Mouse (Mus musculus) heart, postnatal 0 days (tissue): Measurements from ENCODE around the gene Cgas. TPM values are rescaled to one million over a fixed set of nuclear protein-coding genes. Genes with fewer than 3 reads are reported as not detected.

Experiments used
- ATAC-seq: fragments of 200-750 bp; cut with Nextera tagmentation; 2 replicates; pipeline ENCODE4 v1.8.0; 2017; ENCODE audit warnings: low read depth, moderate number of reproducible peaks, moderate library complexity; ENCODE audit not compliant: insufficient read depth
- DNase-seq: peaks from one replicate; pipeline ENCODE4 v3.0.0-alpha.2; 2016; ENCODE audit warnings: low spot score
- H3K27ac ChIP-seq: fragments of 300-500 bp; sonication (generic); 2 replicates; pipeline ENCODE4 v1.5.1; 2014; ENCODE audit warnings: low read depth, mild to moderate bottlenecking
- H3K27me3 ChIP-seq: fragments of 300-500 bp; sonication (generic); 2 replicates; pipeline ENCODE4 v1.6.1; 2014; ENCODE audit warnings: low read length, mixed read lengths; ENCODE audit not compliant: control insufficient read depth, insufficient read depth
- H3K36me3 ChIP-seq: fragments of 300-500 bp; sonication (generic); replicated peaks from 2 replicates; pipeline ENCODE4 v1.6.1; 2014; ENCODE audit warnings: low read length, mixed read lengths; ENCODE audit not compliant: control insufficient read depth, insufficient read depth
- H3K4me1 ChIP-seq: fragments of 300-500 bp; sonication (generic); 2 replicates; pipeline ENCODE4 v1.6.1; 2014; ENCODE audit warnings: antibody characterized with exemption; ENCODE audit not compliant: control insufficient read depth, insufficient read depth
- H3K4me2 ChIP-seq: fragments of 300-500 bp; sonication (generic); 2 replicates; pipeline ENCODE4 v1.6.1; 2014; ENCODE audit warnings: low read depth, mild to moderate bottlenecking, low read length, moderate library complexity
- H3K4me3 ChIP-seq: fragments of 300-500 bp; sonication (generic); 2 replicates; pipeline ENCODE4 v1.5.1; 2014; ENCODE audit warnings: low read depth, low read length
- H3K9ac ChIP-seq: fragments of 300-500 bp; sonication (generic); replicated peaks from 2 replicates; pipeline ENCODE4 v1.6.1; 2014; ENCODE audit warnings: low read depth, low read length, mixed read lengths
- H3K9me3 ChIP-seq: fragments of 300-500 bp; sonication (generic); replicated peaks from 2 replicates; pipeline ENCODE4 v1.6.1; 2016; ENCODE audit warnings: low read length; ENCODE audit not compliant: control insufficient read depth
- CTCF ChIP-seq: IDR thresholded peaks from 2 replicates; pipeline ENCODE4 v1.5.1; 2016; ENCODE audit warnings: antibody characterized with exemption, control low read depth, low read depth
- EP300 ChIP-seq: IDR thresholded peaks from 2 replicates; pipeline ENCODE4 v1.6.1; 2016; ENCODE audit warnings: antibody characterized with exemption, low read depth
- WGBS: fragments of 180-500 bp; shearing (Covaris S2); extraction: QIAGEN DNeasy Blood & Tissue Kit; methylation state at CpG from one replicate; pipeline ENCODE4 v1.1.7; 2014; 5-methylcytosine and 5-hydroxymethylcytosine counted together
- polyA plus RNA-seq: library from polyadenylated mRNA; unstranded; fragments of >200 nt; fragmentation: Nextera tagmentation; extraction: Ambion mirVana; gene quantifications from 2 replicates; pipeline ENCODE4 v1.2.1, GENCODE M21; 2015
- total RNA-seq: library from RNA; depleted of rRNA; stranded (reverse); fragments of >200 nt; gene quantifications from 2 replicates; pipeline ENCODE4 v1.2.3, GENCODE M21; 2014; ENCODE audit warnings: low replicate concordance

Gene Cgas
- total and polyA plus RNA-seq, 2 experiments from 2014 or later: 0.83 to 1.5 TPM

DNA sequence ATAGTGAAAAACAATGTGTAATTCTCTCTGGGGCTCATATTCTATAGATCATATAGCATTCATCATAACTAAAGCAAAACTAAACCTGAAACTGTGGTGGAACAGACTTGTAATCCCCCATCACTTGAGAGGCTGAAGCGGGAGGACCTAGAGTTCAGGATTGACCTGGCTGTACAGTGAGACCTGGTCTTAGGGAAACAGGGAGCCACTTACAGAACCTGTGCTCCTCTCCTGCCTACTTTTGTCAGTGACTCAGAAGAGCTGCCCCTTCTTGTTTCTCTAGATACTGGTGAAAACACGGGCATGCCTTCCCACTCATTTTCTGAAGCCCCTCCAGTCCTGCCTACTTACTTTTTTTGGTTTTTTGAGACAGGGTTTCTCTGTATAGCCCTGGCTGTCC is 31.2 kb upstream of the Cgas start:
- ATAC-seq: no peak
- no peak overlapping the region for H3K27ac ChIP-seq
- peaks cover 71% of the 10 kb centered on the region for H3K36me3 ChIP-seq
- H3K4me2 ChIP-seq: no peak overlapping the region
- no peak overlapping the region for H3K4me3 ChIP-seq
- no peaks in the 10 kb centered on the region for H3K4me1 ChIP-seq
- TF ChIP-seq CTCF (no peak), EP300 (no peak)
- 72% methylated on average over 2 of the region's 2 CpGs for WGBS
- H3K9me3 ChIP-seq: no peaks in the 10 kb centered on the region
- H3K27me3 ChIP-seq: no peaks in the 10 kb centered on the region
- DNase-seq: no peak
- H3K9ac ChIP-seq: no peak overlapping the region

DNA sequence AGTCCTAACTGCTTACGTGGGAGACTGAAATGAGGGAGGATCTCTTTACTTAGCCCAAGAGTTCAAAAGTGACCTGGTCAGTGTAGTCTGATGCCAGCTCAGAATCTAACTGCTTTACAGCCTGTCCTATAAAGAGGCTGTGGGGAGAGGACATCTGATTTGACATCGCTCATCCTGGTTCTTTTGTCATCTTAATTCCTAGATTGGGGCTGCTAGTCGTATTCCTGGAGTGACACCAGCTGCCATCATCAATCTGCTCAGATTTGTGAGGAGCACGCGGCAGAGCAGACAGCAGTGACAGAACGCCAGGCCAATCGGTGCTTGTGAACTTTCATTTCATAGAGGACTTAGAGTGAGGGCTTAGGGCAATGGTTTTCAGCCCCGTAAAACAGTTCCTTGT is 30.6 kb upstream of the Cgas start:
- Histone ChIP-seq H3K9ac (no peak overlapping the region), H3K9me3 (no peaks in the 10 kb centered on the region), H3K4me2 (no peak overlapping the region), H3K27ac (no peak overlapping the region), H3K4me3 (no peak overlapping the region), H3K36me3 (peaks cover 69% of the 10 kb centered on the region), H3K4me1 (no peaks in the 10 kb centered on the region), H3K27me3 (no peaks in the 10 kb centered on the region)
- DNase-seq (no peak), ATAC-seq (no peak)
- TF ChIP-seq EP300: no peak
- TF ChIP-seq CTCF: no peak
- 80% methylated on average over 8 of the region's 8 CpGs for WGBS

DNA sequence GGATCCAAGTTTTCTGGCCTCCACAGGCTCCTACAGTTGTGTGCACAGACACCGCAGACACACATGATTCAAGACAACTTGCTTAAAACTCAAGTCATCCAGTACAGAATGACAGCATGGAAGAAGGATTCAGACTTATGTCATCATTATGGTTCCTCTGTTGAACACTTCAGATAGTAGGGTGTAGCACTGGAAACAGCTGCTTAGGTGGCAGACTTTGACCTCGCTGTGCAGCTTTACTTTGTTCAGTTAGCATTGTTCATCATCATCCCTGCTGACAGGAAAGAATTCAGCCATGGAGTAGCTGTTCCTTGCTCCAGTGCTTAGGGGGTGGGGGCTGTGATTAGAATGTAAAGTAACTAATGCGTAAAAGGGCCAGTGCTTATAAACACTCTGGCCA is 22.7 kb upstream of the Cgas start:
- no peak for TF ChIP-seq EP300
- no peak for TF ChIP-seq CTCF
- Histone ChIP-seq H3K4me3 (no peak overlapping the region), H3K27me3 (no peaks in the 10 kb centered on the region), H3K9ac (no peak overlapping the region), H3K27ac (no peak overlapping the region), H3K36me3 (peaks cover 77% of the 10 kb centered on the region), H3K4me2 (no peak overlapping the region), H3K4me1 (no peaks in the 10 kb centered on the region), H3K9me3 (no peaks in the 10 kb centered on the region)
- ATAC-seq (no peak), DNase-seq (no peak)
- WGBS: 65% methylated on average over 3 of the region's 3 CpGs

DNA sequence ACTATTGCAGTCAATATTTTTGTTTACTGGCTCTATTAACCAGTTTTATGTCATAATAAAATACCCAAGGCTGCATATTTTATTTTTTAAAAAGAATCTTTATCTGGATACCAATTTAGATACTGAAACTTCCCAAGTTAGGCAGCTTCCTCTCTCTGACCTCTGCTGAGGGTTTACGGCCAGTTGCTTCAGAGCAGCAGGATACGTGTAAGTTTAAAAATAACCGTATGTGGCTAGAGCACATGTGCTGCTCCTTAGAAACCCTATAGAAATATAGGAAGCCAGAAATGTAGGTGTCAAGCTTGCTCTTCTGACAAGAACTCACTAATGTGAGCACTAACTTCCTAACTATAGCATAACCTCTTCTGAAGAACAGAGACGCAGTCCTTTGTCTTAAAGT is 20.3 kb upstream of the Cgas start:
- 57% methylated on average over 4 of the region's 4 CpGs for WGBS
- Histone ChIP-seq H3K27ac (no peak overlapping the region), H3K4me3 (no peak overlapping the region), H3K36me3 (peaks cover 81% of the 10 kb centered on the region), H3K4me2 (no peak overlapping the region), H3K4me1 (no peaks in the 10 kb centered on the region), H3K27me3 (no peaks in the 10 kb centered on the region), H3K9ac (no peak overlapping the region), H3K9me3 (no peaks in the 10 kb centered on the region)
- DNase-seq (no peak), ATAC-seq (no peak)
- no peak for TF ChIP-seq EP300
- no peak for TF ChIP-seq CTCF

DNA sequence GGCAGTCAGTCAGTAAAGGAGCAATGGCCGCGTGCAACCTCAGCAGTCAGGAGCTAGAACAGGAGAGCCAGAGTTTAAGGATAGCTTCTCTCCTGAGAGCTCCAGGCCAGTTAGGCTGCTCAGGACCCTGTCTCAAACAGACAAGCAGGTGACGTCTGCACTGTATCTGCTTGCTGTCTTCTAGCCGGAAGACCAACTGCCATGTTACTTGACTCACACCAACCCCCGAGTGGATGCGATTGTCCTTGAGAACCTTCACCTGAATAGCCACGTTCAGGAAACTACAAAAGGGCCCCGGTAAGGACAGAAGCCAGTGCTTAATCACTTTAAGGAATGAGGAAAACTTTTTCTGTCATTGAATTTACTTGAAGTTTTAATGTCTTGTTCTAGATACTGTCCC is 14.0 kb upstream of the Cgas start:
- Histone ChIP-seq H3K9me3 (no peaks in the 10 kb centered on the region), H3K4me1 (no peaks in the 10 kb centered on the region), H3K36me3 (peaks cover 78% of the 10 kb centered on the region), H3K27me3 (no peaks in the 10 kb centered on the region), H3K9ac (no peak overlapping the region), H3K4me2 (no peak overlapping the region), H3K4me3 (no peak overlapping the region), H3K27ac (no peak overlapping the region)
- no peak for DNase-seq
- WGBS: 83% methylated on average over 8 of the region's 8 CpGs
- no peak for TF ChIP-seq CTCF
- no peak for TF ChIP-seq EP300
- no peak for ATAC-seq

DNA sequence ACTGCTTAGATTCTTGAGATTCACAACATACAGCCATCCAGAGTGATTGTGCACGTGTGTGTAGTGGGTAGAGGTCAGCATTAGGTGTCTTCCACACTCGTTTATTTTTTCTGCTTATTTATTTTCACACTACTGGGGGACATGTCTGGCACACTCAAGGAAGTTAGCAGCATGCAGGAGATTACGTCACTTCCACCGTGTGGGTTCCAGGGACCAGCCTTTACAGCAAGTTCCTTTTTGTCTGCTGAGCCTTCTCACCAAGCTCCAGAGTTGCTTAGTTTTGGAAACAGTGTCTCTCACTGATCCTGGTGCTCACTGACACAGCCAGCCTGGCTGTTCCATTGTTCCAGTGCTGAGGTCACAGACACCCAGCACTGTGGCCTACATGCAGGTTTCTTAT is 8.3 kb upstream of the Cgas start:
- no peak overlapping the region for H3K27ac ChIP-seq
- no peaks in the 10 kb centered on the region for H3K27me3 ChIP-seq
- no peak overlapping the region for H3K9ac ChIP-seq
- ATAC-seq: no peak
- DNase-seq: no peak
- peaks cover 40% of the 10 kb centered on the region for H3K36me3 ChIP-seq
- TF ChIP-seq EP300 (no peak), CTCF (no peak)
- no peak overlapping the region for H3K4me3 ChIP-seq
- no peaks in the 10 kb centered on the region for H3K9me3 ChIP-seq
- H3K4me2 ChIP-seq: no peak overlapping the region
- H3K4me1 ChIP-seq: peaks cover 6% of the 10 kb centered on the region
- WGBS: 67% methylated on average over 4 of the region's 4 CpGs
